Mouse (Mus musculus) left cerebral cortex, adult 11 months (tissue): ENCODE data around the gene Gm49387.

ENCODE experiments used
- DNase-seq: peaks from one replicate; pipeline ENCODE4 v3.0.0; 2022; ENCODE audit warnings: low spot score

The Gm49387 gene

GRCm38 (mm10) chr14:31640346-31640889, at the start of gene Gm49387:
Gm49387 (minus strand) TSS chr14:31640878.
- no peak for DNase-seq

DNA sequence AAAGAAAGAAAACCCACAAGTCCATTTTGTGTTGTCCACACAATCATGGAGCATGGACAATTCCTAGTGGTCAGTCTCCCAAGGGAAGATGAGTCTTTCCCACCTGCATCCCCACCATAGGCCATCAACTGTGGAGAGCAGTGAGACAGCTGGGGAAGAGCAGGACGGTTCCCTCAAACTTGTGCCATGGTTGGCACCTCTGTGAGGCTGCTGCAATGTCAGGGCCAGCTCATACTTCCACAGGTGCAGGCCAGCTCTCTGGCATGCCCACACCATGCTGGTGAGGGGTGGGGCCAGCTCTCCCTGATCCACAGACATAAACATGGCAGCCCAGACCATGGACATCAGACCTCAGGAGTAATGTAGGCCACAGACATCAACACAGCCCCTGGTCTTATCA, 45.6 kb upstream of the Gm49387 start:
- DNase-seq, result no peak

- DNase-seq, result no peak
Observed at GRCm38 (mm10) chr14:31685680-31686079, 45.0 kb upstream of the Gm49387 start.

DNA sequence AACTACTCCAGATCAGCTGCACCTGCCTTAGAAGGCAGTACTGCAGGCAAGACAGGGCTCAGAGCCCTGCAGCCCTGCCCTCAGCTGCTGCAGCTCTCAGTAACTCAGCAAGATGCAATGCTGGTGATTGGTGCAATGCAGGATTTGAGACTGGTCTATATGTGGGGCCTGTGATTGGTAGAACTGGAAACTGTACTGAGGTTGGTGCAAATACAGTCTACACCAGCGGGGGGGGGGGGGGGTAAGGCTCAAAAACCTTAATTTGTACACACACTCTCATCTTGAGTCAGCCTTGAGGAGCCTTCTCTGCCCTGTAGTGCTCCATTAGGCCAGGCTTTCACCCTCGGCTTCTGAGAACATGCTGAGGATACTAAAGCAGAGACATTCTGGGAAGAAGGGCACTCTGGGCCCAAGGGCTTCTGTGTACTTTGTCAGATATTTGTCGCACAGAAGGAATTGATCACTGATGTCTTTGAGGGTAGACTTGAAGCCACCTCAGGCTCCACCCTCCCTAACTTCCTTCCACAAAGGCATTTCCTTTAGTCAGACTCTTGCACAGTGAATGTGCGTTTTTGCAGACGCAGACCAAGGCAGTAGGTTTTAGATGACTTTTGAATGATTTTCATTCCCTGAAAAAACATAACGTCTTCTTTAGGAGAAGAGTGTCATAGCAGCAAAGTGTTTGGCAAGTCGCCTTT, 43.8 kb upstream of the Gm49387 start:
- DNase-seq, result no peak

GRCm38 (mm10) chr14:31683610-31684009, 42.9 kb upstream of the Gm49387 start:
- no peak for DNase-seq

- DNase-seq, result no peak
Observed at GRCm38 (mm10) chr14:31681931-31682555, 41.4 kb upstream of the Gm49387 start.

DNA sequence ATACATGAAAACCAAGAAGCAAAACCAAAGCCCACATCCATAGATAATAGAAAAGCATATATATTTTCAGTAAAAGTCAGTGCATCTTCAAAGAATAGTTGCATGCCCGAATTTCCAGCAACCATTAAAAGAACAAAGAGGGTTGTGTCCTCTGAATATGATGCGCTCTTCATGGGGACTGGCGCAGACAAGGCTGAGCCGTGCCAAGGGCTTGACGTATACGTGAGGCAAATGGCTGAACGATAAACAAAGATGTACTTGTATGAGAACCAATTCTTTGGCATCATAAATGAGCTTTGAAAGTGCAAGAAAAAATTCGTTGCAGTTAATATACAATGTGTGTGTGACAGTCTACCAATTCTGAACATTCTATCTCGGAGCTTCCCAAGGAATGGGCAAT, 40.6 kb upstream of the Gm49387 start:
- DNase-seq, result no peak

DNA sequence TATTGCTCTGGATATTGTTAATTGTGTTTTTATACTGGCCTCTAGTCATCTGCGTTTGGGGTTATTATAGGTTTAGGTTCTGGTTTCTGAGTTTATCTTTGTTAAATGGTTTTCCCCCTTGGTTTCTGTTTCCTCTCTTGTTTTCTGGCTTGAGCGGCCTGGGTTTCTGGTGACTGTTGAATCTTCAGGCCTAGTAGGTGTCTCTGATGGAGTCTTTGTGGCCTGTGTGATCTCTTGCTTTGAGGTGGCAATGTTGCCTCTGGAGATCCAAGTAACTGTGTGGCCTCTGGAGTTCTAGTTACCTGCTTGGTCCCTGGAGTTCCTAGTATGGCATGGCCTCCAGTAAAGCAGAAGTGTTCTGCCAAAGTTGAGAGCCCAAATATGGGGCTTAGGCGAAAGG, 40.0 kb upstream of the Gm49387 start:
- DNase-seq, result no peak

DNA sequence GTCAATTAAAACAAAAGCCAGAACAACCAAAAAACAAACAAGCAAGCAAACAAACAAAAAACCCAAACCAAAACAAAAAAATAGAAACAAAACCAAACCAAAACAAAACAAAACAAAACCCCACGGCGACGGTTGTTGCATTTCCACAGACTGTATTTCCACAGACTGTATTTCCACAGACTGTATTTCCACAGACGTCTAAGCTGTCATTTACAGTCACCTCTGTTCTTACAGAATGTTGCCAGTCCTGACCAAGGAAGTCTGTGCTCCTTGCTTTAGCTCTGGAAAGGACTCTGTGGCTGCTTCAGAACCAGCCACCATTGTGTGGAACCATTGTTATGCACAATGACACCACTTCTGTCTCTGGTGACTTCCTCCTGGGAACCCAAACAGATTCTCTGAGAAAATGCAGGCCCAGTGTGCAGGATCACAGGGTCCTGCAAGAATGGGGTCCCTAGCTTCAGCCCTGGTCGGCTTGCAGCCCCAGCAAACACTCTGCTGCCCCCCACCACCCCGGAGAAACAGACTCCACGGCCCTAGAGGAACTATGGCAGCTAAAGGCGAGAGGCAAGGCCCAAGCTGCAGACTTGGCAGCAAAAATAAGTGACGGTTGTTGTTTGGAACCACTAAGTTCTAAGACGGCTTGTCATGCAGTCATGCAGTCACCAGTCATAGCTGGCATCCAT, 31.1 kb upstream of the Gm49387 start:
- DNase-seq, result no peak

DNA sequence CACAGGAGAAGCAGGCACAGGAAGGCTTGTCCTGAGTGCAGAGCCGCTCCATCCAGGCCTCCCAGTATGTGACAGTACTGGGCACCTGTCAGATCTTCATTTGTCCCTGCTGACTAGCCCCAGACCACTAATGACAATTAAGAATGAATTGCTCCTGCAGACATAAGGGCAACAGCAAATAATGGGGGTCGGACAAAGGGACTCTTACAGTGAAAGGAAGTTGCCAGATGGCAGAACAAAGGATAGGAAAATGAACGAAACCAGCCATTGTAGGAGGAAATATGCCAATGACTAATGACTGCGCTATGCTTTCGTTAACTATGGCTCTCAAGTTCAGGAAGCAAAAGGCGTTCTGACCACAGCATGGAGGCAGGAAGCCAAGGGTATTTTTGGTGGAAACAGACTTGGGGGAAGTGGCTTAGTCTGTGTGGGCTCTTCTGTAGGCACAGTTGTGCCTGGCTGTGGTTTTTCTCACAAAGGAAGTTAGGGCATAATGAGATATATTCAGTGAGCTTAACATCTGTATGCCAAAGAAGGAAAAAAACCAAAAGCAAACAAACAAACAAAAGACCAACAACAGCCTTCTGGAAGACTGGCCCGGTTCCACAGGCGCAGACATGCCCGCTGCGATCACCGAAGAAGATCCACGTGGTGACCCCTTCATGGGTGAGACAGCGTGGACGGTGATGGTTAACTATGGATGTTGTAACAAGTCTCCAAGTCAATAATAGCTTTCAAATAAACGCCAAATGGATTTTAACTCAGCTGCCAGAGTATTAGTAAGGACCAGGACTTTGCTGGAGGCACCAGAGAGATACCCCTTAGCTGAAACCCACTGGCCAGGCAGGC, 29.2 kb upstream of the Gm49387 start:
- DNase-seq, result no peak

GRCm38 (mm10) chr14:31669161-31669611, 28.5 kb upstream of the Gm49387 start:
- no peak for DNase-seq

- no peak for DNase-seq
Observed at GRCm38 (mm10) chr14:31668326-31668725, 27.6 kb upstream of the Gm49387 start.

DNA sequence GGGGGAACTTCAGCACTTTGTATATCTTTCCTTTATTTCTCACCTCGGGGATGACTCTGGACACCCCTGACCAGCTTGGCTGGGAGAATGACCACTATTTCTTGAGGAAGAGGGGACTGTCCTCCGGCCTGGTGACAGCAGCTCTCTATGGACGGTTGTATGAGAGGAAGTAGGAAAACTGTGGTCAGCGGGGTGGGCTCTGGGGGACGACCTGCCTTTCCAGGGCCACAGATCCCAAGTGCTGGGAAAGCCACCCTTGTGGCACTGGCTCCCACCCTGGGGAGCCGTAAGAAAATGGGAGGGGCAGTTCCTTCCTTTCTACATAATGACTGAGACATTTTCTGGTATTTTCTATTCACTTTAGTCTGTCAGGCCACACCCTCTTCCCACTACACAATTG, 27.1 kb upstream of the Gm49387 start:
- DNase-seq, result no peak

- DNase-seq, result no peak
Observed at GRCm38 (mm10) chr14:31666931-31667705, 26.4 kb upstream of the Gm49387 start.

DNA sequence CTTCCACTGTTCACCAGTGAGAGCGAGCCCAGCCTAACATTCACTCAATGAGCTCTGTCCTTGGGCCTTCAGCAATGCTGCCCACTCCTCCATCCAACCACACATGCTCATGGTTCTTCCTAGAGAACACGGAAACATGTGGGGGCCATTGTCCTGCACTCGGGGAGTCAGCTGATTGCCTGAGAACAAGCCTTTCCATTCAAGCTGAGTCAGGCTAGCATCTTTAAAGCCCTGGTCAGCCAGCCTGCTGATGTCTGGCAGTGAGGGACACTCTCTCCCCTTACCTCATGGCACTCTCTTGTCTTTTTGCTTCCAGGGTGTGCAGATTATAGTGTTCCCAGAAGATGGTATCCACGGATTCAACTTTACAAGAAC, 24.9 kb upstream of the Gm49387 start:
- no peak for DNase-seq

DNA sequence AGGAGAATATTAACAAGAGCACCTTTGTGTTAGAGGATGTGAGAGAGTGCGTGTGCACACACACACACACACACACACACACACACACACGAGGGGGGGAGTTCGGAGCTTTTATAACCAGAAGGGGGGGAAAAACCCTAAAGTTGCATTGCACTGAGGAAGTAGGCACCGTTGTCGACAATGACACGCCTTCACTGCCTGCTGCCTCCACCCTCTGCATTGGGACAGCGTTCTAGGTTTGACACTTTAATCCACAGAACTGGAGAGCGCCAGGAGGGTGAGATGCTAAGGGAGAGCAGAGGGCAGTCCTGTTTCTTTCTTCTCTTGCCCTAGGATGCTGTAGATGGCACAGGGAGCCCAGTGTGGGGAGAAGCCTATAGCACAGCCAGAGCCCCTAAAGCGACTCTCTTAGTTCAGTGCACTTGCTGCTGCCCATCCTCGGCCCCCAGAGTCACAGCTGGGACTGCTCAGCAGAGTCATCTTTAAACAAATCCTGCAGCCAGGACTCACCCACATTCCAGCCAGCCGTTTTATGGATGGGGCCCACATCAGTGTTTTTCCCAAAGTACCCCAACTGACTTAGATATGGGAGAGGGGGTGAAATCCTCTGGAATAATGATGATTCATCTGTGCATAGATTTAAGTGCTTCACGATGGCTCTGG, 24.4 kb upstream of the Gm49387 start:
- DNase-seq, result no peak

DNA sequence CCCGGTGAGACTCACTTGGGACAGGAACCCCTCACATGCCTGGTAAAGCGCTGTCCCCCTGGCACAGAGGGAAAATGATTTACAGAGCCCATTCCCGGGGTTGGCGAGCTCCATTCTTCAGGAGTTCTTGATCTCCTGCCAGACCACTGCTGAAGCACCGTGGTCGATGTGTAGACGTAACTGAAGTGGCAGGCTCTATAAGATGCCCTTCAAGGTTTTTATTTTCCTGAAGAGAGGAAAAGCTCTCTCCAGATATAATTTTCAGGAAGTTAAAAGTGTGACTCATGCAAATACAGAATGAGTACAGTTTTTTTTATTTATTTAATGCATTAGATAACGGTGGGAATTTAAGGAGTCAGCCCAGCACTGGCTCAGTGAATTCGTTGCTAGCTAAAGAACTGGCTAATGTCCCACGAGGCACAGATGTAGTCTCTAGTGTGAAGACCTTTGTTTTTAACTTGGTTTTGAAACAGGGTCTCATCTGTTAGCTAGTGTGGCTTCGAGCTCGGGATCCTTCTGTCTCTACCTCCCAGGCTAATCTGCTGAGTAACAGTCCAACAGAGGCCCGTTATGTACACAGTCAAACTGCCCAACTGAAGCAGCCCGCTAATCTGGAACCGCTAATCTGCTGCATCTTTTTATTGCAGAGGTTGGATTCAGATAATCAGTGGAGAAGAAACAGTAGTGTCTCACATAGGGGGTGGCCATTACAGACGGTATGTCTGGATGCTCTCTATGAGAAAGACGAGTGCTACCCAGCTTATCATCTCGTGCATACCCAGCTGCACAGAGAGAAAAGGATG, 23.6 kb upstream of the Gm49387 start:
- DNase-seq, result no peak

DNA sequence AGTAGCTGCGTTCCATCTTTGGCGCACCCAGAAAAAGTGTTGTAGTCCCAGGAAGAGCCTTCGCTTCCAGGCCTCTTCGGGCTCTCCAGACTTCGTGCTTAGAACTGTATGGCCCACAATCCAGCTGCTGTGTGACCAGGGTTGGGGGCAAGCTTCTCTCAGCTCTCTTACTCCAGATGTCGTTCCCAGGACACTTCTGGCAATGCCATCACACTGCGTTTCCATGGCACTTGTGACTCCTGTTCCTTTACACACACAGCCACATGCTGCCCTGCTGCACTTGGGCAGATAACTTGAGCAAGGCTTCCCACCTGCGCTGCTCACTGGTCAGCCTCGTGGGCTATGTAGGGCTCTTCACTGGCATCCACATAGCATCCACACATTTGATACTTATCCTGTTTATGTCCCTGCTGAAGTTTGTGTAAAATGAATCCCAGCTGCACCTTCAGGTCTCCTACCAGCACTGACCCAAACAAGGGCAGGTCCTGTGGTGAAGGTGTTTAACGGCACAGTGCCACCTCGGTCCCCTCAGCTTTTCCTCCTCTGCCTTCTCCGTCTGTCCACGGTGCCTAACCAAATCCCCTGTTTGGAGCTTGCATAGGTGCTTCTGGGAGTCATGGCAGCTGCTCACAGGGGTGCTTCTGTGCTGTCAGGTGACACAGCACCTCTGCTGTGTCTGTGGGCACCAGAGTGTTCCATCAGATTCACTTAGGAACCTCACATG, 22.9 kb upstream of the Gm49387 start:
- no peak for DNase-seq

DNA sequence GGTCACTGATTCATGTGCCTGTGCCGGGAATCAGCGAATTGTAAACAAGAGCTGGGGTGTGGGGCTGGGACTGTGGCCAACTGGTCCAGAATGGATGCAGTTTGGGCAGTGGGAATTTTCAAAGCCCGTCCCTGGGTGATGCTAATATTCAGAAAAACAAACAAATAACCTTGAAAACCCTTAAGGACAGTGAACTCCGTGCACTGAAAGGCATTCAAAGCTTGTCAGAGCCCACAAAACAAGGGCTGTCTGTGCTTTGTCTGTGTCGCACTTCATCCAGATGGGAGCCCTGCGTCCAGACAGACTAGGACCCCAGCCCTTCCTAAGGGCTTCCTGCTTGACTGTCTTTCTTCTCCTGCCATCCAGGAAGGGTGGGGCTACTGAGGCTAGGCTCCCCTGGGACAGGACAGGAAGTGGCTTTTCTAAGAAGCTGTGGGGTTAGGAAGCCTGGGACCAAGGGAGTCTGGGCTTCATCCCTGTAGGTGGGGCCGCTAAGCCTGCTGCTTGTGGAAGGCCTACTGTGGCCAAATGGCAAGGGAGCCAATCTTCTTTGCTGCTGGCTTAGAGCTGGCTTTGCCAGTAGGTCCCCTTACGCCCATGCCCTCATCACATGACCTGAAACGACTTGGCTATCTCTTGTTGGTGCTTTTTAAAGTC, 22.0 kb upstream of the Gm49387 start:
- no peak for DNase-seq
